Mouse (Mus musculus) liver, embryonic 15.5 days (tissue): ENCODE data around the gene Nfib. TPM values are rescaled to one million over a fixed set of nuclear protein-coding genes. Genes with fewer than 3 reads are reported as not detected.

Experiments used
- ATAC-seq: fragments of 200-750 bp; cut with Nextera tagmentation; 2 replicates; pipeline ENCODE4 v1.8.0; 2017; ENCODE audit warnings: moderate number of reproducible peaks, mild to moderate bottlenecking, moderate library complexity; ENCODE audit not compliant: insufficient read depth
- H3K27ac ChIP-seq: fragments of 300-500 bp; sonication (generic); replicated peaks from 2 replicates; pipeline ENCODE4 v1.5.1; 2015; ENCODE audit warnings: mild to moderate bottlenecking, inconsistent platforms
- H3K27me3 ChIP-seq: fragments of 300-500 bp; sonication (generic); 2 replicates; pipeline ENCODE4 v1.6.1; 2015; ENCODE audit warnings: mild to moderate bottlenecking, inconsistent platforms
- H3K36me3 ChIP-seq: fragments of 300-500 bp; sonication (generic); replicated peaks from 2 replicates; pipeline ENCODE4 v1.6.1; 2015; ENCODE audit warnings: moderate library complexity, mild to moderate bottlenecking, inconsistent platforms
- H3K4me1 ChIP-seq: fragments of 300-500 bp; sonication (generic); replicated peaks from 2 replicates; pipeline ENCODE4 v1.6.1; 2015; ENCODE audit warnings: inconsistent platforms
- H3K4me2 ChIP-seq: fragments of 300-500 bp; sonication (generic); 2 replicates; pipeline ENCODE4 v1.6.1; 2015; ENCODE audit warnings: moderate library complexity, mild to moderate bottlenecking, inconsistent platforms
- H3K4me3 ChIP-seq: fragments of 300-500 bp; sonication (generic); replicated peaks from 2 replicates; pipeline ENCODE4 v1.5.1; 2015; ENCODE audit warnings: mild to moderate bottlenecking, inconsistent platforms
- H3K9ac ChIP-seq: fragments of 300-500 bp; sonication (generic); 2 replicates; pipeline ENCODE4 v1.6.1; 2015; ENCODE audit warnings: moderate library complexity, mild to moderate bottlenecking, inconsistent platforms
- H3K9me3 ChIP-seq: fragments of 300-500 bp; sonication (generic); replicated peaks from 2 replicates; pipeline ENCODE4 v1.6.1; 2016; ENCODE audit warnings: inconsistent platforms
- WGBS: fragments of 180-500 bp; shearing (Covaris S2); methylation state at CpG from one replicate; pipeline ENCODE4 v1.1.7; 2015; ENCODE audit warnings: mixed read lengths; ENCODE audit not compliant: insufficient replicate concordance; 5-methylcytosine and 5-hydroxymethylcytosine counted together
- polyA plus RNA-seq: library from polyadenylated mRNA; unstranded; fragments of >200 nt; fragmentation: Nextera tagmentation; extraction: Ambion mirVana; gene quantifications from 2 replicates; pipeline ENCODE4 v1.2.1, GENCODE M21; 2015

Gene Nfib
- polyA plus RNA-seq, 1 experiment from 2014 or later, result 4.7 TPM

DNA sequence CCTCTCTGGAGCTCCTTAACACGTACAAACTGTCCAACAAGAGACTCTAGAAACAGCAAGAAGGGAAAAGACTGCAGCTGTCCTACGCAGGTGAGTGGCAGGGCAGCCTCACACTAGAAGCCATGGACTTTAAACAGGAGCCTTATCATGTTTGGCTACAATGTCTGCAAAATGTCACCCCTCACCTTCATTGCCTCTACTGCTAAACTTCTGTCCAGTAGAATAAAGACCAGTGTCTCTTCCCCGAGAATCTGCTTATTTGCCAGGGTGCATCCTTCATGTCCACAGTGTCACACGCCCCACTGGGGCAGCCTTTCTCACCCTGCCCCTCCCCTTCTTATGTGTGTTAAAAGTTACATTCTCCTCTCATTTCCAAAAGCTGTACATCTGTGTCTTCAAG is 319.9 kb downstream of the Nfib start:
- H3K27ac ChIP-seq, result peak overlapping the region; percentile 61
- no peaks in the 10 kb centered on the region for H3K9me3 ChIP-seq
- no peak for ATAC-seq
- no peak overlapping the region for H3K4me2 ChIP-seq
- WGBS, result 54% methylated on average over 4 of the region's 4 CpGs
- H3K27me3 ChIP-seq, result no peaks in the 10 kb centered on the region
- H3K4me1 ChIP-seq, result 0 out of 2 replicates have a peak, but pooled peaks cover 9% of the 10 kb centered on the region
- H3K4me3 ChIP-seq, result no peak overlapping the region
- no peak overlapping the region for H3K9ac ChIP-seq
- no peaks in the 10 kb centered on the region for H3K36me3 ChIP-seq

DNA sequence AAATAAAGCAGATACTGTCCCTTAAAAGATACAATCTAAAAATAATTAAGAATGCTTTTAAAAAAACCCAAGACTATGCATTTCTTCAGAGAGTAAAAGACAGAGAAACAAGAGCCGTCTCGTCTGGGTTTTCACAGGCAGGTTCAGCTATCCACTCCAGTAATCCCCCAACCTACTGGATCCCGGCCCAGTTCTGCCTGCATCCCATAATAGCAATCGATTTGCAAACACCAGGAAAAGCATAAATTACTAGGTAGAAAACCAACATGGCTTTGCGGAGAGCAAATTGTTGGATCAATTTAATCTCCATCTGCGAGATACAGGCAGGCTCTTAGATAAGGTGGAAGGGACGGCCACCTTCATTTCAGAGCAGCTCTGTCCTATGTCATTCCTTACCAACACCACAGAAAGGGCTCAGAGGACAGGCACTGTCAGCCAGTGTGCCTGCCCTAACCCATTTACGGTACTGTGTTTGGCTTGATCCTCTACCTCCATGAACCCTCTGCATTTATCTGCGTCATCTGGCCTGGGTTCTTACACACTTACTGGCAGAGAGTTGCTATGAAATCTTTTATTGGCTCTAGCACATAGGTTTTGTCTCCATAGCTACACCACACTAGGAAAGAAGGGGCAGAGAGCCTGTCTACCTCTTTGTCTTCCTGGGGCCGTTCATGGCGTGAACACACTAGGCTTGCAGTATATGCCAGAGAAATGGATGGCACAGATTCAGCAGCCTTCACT is 321.4 kb downstream of the Nfib start:
- 64% methylated on average over 11 of the region's 11 CpGs for WGBS

DNA sequence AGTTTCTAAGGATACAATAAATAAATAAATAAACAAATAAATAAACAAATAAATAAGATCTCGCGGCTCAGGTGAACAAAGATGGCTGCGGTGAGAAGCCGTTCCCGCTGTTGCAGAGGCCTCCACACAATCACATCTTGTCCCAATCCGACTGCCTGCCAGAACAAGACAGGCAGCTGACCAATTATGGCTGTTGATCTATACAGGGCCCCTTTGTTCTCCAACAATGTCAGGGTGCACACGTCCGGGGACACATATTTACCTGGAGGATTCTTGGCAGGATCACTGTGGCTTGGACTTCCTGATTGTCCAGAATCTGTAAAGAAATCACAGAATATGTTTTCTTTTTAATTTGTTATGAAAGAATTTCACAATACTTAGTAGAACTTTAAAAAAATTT is 322.2 kb downstream of the Nfib start:
- 76% methylated on average over 8 of the region's 8 CpGs for WGBS
- ATAC-seq, result no peak
- Histone ChIP-seq H3K36me3 (no peaks in the 10 kb centered on the region), H3K27ac (no peak overlapping the region), H3K27me3 (no peaks in the 10 kb centered on the region), H3K9me3 (no peaks in the 10 kb centered on the region), H3K9ac (no peak overlapping the region), H3K4me3 (no peak overlapping the region), H3K4me2 (no peak overlapping the region), H3K4me1 (0 out of 2 replicates have a peak, but pooled peaks cover 9% of the 10 kb centered on the region)

More for the DNA sequence above, 321.4 kb downstream of the Nfib start:
- H3K4me1 ChIP-seq, result 0 out of 2 replicates have a peak, but pooled peaks cover 9% of the 10 kb centered on the region
- H3K27me3 ChIP-seq, result no peaks in the 10 kb centered on the region
- peak overlapping the region; percentile 61; the same call in 1 of the 2 replicates for H3K27ac ChIP-seq
- no peak overlapping the region for H3K4me3 ChIP-seq
- H3K4me2 ChIP-seq, result no peak overlapping the region
- no peak for ATAC-seq
- H3K36me3 ChIP-seq, result no peaks in the 10 kb centered on the region
- H3K9ac ChIP-seq, result no peak overlapping the region
- no peaks in the 10 kb centered on the region for H3K9me3 ChIP-seq

DNA sequence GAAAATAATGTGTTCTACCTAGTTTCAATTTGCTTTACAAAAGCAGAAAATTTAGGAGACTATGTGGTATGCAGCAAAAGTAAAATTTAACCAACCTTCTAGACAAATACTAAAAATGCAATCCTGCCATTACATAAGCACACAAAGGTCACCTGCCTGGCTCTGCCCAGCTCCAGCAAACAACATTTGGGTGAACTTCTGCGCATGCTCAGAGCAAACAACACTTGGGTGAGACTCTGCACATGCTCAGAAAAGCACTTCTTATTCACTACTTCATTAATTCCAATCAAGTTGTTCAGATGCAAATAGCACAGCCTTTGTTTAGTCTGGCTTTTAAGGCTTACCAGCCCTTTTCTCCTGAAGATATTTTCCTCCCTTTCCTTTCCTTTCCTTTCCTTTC is 323.8 kb downstream of the Nfib start:
- Histone ChIP-seq H3K9me3 (no peaks in the 10 kb centered on the region), H3K4me3 (no peak overlapping the region), H3K27ac (no peak overlapping the region), H3K36me3 (no peaks in the 10 kb centered on the region), H3K9ac (no peak overlapping the region), H3K4me2 (no peak overlapping the region), H3K4me1 (0 out of 2 replicates have a peak, but pooled peaks cover 6% of the 10 kb centered on the region), H3K27me3 (no peaks in the 10 kb centered on the region)
- 62% methylated on average over 1 of the region's 1 CpGs for WGBS
- ATAC-seq, result no peak

DNA sequence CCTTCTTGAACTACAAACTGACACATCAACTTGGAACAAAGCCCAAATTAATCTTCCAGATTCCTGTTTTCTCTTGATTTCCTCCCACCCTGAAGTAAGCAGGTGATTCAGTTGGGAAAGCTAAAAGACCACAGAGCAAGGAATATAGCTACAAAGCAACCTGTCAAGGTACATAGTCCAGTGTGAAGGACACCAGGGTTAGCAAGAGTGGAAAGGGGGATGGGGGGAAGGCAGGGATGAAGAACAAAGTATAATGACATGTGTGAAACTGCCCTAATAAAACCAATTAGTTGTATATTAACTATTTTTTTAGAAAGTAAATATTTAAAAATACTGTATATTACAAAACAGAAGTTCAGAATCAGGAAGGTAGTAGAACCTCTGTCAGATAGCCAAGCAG is 325.0 kb downstream of the Nfib start:
- ATAC-seq, result no peak
- Histone ChIP-seq H3K27ac (no peak overlapping the region), H3K4me2 (no peak overlapping the region), H3K9ac (no peak overlapping the region), H3K4me3 (no peak overlapping the region), H3K36me3 (no peaks in the 10 kb centered on the region), H3K4me1 (0 out of 2 replicates have a peak, but pooled peaks cover 6% of the 10 kb centered on the region), H3K9me3 (no peaks in the 10 kb centered on the region), H3K27me3 (no peaks in the 10 kb centered on the region)

DNA sequence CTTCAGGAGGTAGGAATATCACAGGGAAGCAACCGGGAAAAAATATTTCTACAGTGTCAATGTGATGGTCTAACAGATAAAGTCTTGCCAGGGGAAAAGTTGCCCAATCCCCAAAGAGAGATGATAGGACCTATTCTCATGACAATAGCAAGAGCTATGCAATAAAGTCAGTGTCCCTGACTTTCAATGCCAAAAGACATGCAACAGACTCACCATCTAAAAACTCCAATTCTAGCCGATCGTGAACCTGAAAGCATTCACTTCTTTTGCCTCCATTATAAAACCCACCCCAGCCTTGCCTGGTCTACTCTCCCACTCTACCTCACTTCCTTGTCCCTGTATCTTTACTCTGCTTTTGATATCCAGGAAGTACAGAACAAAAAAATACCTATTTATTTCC is 327.5 kb downstream of the Nfib start:
- H3K4me1 ChIP-seq, result no peaks in the 10 kb centered on the region
- no peak overlapping the region for H3K4me2 ChIP-seq
- no peaks in the 10 kb centered on the region for H3K36me3 ChIP-seq
- no peak overlapping the region for H3K27ac ChIP-seq
- no peaks in the 10 kb centered on the region for H3K27me3 ChIP-seq
- no peak overlapping the region for H3K4me3 ChIP-seq
- H3K9me3 ChIP-seq, result no peaks in the 10 kb centered on the region
- ATAC-seq, result no peak
- 88% methylated on average over 3 of the region's 3 CpGs for WGBS
- no peak overlapping the region for H3K9ac ChIP-seq

DNA sequence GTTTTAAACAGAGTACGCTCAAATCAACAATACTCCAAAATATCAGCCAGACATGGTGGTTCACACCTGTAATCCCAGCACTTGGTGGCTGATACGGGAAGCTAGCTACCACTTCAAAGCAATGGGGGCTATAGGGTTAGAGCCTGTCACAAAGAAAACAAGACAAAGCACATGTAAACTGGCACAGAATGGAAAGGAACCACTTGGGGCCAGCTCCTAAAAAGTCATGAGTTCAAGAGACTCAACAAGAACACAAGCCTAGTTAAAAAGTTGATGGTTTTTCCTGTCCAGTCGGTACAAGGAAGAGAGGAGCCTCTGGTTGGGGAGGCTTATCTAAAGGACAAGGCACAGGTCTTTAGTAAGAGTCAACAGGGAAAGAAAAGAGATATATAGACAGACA is 327.9 kb downstream of the Nfib start:
- H3K36me3 ChIP-seq, result no peaks in the 10 kb centered on the region
- H3K9ac ChIP-seq, result no peak overlapping the region
- ATAC-seq, result no peak
- H3K27me3 ChIP-seq, result no peaks in the 10 kb centered on the region
- H3K4me2 ChIP-seq, result no peak overlapping the region
- no peaks in the 10 kb centered on the region for H3K4me1 ChIP-seq
- WGBS, result 66% methylated on average over 3 of the region's 3 CpGs
- no peak overlapping the region for H3K4me3 ChIP-seq
- no peaks in the 10 kb centered on the region for H3K9me3 ChIP-seq
- no peak overlapping the region for H3K27ac ChIP-seq

DNA sequence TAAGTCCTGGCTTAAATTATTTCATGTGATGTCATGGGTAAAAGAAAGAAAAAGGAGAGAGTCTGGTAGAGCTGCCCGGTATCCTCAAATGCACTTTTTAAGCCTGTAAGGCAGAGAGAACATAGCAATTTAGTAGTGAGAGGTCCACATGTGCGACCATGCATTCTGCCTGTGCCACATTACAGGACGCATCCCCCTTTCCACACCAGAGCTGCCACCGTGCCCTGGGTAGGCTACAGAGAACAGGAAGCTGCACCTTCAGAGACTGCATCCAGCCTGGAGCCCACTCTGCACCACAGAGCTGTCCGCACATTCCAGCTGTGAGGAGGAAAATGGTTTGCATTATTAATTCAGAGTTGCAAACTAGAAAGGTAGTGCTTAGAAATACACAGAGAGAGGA is 331.0 kb downstream of the Nfib start:
- Histone ChIP-seq H3K27me3 (no peaks in the 10 kb centered on the region), H3K27ac (no peak overlapping the region)
- no peak for ATAC-seq

DNA sequence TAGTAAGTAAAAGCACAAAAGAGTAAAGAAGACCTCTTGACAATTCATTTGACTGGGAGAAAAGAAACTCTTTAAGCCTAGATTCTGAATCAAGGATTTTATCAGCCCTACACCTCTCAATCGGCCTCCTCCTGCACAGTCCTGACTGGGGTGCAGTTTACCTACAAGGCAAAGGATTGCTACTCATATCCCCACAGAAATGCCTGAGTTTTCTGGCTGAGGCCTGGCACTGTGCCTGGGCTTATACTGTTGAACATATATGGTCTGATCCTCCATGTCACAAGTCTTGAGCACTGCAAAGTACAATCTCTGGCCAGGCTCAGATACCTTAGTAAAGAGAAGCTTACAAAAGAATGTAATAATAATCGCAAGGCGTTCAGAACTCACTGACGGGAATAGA is 333.3 kb downstream of the Nfib start:
- Histone ChIP-seq H3K9ac (no peak overlapping the region), H3K36me3 (no peaks in the 10 kb centered on the region), H3K27me3 (no peaks in the 10 kb centered on the region), H3K4me1 (no peaks in the 10 kb centered on the region), H3K9me3 (no peaks in the 10 kb centered on the region), H3K4me3 (no peak overlapping the region), H3K27ac (no peak overlapping the region), H3K4me2 (no peak overlapping the region)
- no peak for ATAC-seq
- 72% methylated on average over 4 of the region's 4 CpGs for WGBS

More for the DNA sequence above, 331.0 kb downstream of the Nfib start:
- no peaks in the 10 kb centered on the region for H3K36me3 ChIP-seq
- no peak overlapping the region for H3K4me2 ChIP-seq
- 59% methylated on average over 5 of the region's 5 CpGs for WGBS
- no peaks in the 10 kb centered on the region for H3K4me1 ChIP-seq
- H3K9ac ChIP-seq, result no peak overlapping the region
- H3K9me3 ChIP-seq, result no peaks in the 10 kb centered on the region
- H3K4me3 ChIP-seq, result no peak overlapping the region

DNA sequence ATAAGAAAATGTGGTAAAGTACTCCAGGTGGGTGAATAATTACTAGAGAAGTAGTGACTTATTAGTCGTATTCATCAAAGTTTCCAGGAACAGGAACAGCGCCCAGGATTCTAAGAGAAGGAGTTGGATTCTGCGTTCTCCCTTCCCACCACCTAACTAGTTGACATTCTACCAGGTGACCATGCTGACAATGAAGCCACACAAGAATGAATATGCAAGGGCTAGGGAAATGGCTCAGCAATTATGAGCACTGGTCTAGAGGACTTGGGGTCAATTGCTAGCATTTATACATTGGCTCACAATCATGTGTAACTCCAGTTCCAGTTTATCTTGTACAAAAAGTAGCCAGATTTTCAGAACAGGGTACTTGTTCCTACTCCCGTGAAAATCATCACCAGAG is 334.1 kb downstream of the Nfib start:
- Histone ChIP-seq H3K4me3 (no peak overlapping the region), H3K9ac (no peak overlapping the region), H3K27me3 (no peaks in the 10 kb centered on the region), H3K4me2 (no peak overlapping the region), H3K27ac (no peak overlapping the region), H3K4me1 (no peaks in the 10 kb centered on the region), H3K9me3 (no peaks in the 10 kb centered on the region), H3K36me3 (no peaks in the 10 kb centered on the region)
- no peak for ATAC-seq
- 72% methylated on average over 4 of the region's 4 CpGs for WGBS

DNA sequence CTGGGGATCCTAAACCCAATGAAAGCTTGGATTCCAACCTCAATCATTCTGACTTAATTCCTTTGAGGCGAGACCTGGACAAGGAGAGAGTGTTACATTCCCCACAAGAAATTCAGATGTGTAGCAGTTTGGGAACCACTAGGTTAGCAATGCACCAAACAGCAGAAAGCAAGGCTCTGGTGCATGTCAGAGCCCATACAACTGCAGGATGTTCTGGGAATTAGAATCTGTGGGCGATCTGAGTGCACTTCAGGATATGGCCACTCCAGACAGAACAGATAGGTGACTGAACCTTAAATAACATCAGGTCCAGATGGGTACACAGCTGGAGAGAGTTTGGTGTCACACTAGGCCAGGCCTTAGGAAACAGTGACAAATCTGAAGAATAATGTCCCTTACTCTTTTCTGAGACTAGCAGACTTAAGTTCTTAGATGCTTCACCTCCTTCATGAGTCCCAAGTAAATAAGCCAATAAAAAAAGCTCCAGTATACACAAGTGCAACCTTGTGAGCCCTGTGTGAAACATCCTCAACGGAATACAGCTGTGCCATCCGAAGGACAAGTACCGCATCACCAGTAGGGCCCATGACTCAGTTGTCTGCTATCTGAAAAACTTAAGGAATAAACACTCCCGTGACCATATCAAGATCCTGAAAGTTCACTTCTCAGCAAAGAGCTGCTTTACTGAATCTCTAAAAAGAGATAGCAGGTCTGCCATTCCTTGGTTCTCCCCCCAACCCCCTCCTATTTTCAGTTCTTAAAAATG is 336.4 kb downstream of the Nfib start:
- no peak overlapping the region for H3K9ac ChIP-seq
- no peaks in the 10 kb centered on the region for H3K27me3 ChIP-seq
- no peak overlapping the region for H3K27ac ChIP-seq
- no peak overlapping the region for H3K4me2 ChIP-seq
- no peak for ATAC-seq
- no peaks in the 10 kb centered on the region for H3K9me3 ChIP-seq
- H3K4me3 ChIP-seq, result no peak overlapping the region
- no peaks in the 10 kb centered on the region for H3K4me1 ChIP-seq
- H3K36me3 ChIP-seq, result no peaks in the 10 kb centered on the region
- WGBS, result 69% methylated on average over 6 of the region's 6 CpGs
